8 mouse cellular contexts compared by ENCODE assay signal in genomic region chr9:50437830-50438722, GRCm38 (mm10). TPM values are rescaled to one million over a fixed set of nuclear protein-coding genes. Genes with fewer than 3 reads are reported as not detected.
DNase-seq lines count a peak whose midpoint lies in the region; ATAC-seq lines count a peak whose summit lies in the region.

No protein-coding gene starts in this region.

- peak; percentile 91 for ATAC-seq in common myeloid progenitor, adult 5-6 weeks (replicated peaks; ENCODE audit: low read depth, poor library complexity, severe bottlenecking)
- peak; percentile 77 for ATAC-seq in intestine, embryonic 16.5 days

- H3K36me3 ChIP-seq in intestine, embryonic 16.5 days (ENCODE audit: control insufficient read depth, insufficient read depth, low read length) = no peaks in the 10 kb centered on the region

- DNase-seq in ZHBTc4 (ENCODE audit: low read depth, low spot score) = peak; percentile 88
- DNase-seq in gastrocnemius, postnatal 25 days = peak; percentile 50
- DNase-seq in left cerebral cortex, postnatal 25 days (ENCODE audit: low spot score in 2 of 2) = peak; percentile 82 to 83
- peak; percentile 85 for DNase-seq in mesoderm, embryonic 11.5 days (ENCODE audit: low read depth, low spot score)
- DNase-seq in right cerebral cortex, postnatal 25 days = peak; percentile 74
- no peak for DNase-seq in c-Kit-positive CD71-positive TER-119-positive erythroid progenitor cells, embryonic 14.5 days (ENCODE audit: low spot score)

- WGBS in intestine, embryonic 16.5 days = 17% methylated on average over 17 of the region's 17 CpGs

- H3K4me3 ChIP-seq in intestine, embryonic 16.5 days (ENCODE audit: low read length) = peak overlapping the region; percentile 43

- intact Hi-C loops in left cerebral cortex, postnatal 25 days (cut with DNase I) = loop anchor here (1.0 kb wide), 2 partner anchors 105 to 944 kb away; no protein-coding TSS in a partner anchor

- H3K27ac ChIP-seq in intestine, embryonic 16.5 days (ENCODE audit: low read length) = no peak overlapping the region

- H3K9me3 ChIP-seq in intestine, embryonic 16.5 days (ENCODE audit: control insufficient read depth, low read length) = no peaks in the 10 kb centered on the region

- no peaks in the 10 kb centered on the region for H3K27me3 ChIP-seq in intestine, embryonic 16.5 days (replicated peaks; ENCODE audit: control insufficient read depth, insufficient read depth, low read length)

- peak overlapping the region; percentile 64 for H3K4me2 ChIP-seq in intestine, embryonic 16.5 days (ENCODE audit: low read depth, low read length)

- H3K4me1 ChIP-seq in intestine, embryonic 16.5 days (ENCODE audit: control insufficient read depth, insufficient read depth, low read length) = no peaks in the 10 kb centered on the region; the same call in none of the 2 replicates

- H3K9ac ChIP-seq in intestine, embryonic 16.5 days (ENCODE audit: low read depth, low read length) = peak overlapping the region; percentile 71

RNA-seq across cellular contexts. Expression of gene Plet1, which starts 56.2 kb away (rescaled TPM):
- total RNA-seq in common myeloid progenitor, adult 5-6 weeks (2017) = not detected in 2 replicates
- not detected for total RNA-seq in gastrocnemius, postnatal 25 days (2021)
- 1.2 and 1.3 TPM in 2 replicates for polyA plus RNA-seq in intestine, embryonic 16.5 days (2015; fragmentation: Nextera tagmentation; extraction: Ambion mirVana)
- under 1 TPM in 1 of 2 experiments, not detected in 1; 0.21 TPM for total RNA-seq in left cerebral cortex, postnatal 25 days (2021)
